Mouse (Mus musculus): Measurements from ENCODE around the gene Plekhm2. TPM values are rescaled to one million over a fixed set of nuclear protein-coding genes. Genes with fewer than 3 reads are reported as not detected.

Plekhm2 gene
- total and polyA plus RNA-seq, 3 experiments, result 12.4 to 28.2 (median 13.7) TPM

- DNase-seq (ENCODE audit: extremely low read depth), result no peak
- dilution Hi-C loops (cut with MboI; ENCODE audit: extremely low pct_ligation_motif_present, extremely low pct_unique_long_range_greater_than_20kb, low sequenced_read_pairs), result no loop called here
- H3K9me3 ChIP-seq (replicated peaks; ENCODE audit: low read length), result no peaks in the 10 kb centered on the region
- no peaks in the 10 kb centered on the region; the same call in 1 of the 2 replicates for H3K79me2 ChIP-seq (replicated peaks; ENCODE audit: control insufficient read depth, extremely low read depth, insufficient read depth, poor library complexity, severe bottlenecking)
- H3K4me3 ChIP-seq (replicated peaks in 1 of 3; ENCODE audit: low read depth in 2 of 3, low read length in 2 of 3, poor library complexity in 1 of 3), result no peak overlapping the region
- H3K27me3 ChIP-seq (replicated peaks), result no peaks in the 10 kb centered on the region
- in situ Hi-C loops (cut with MboI; ENCODE audit: low pct_ligation_motif_present, low pct_unique_long_range_greater_than_20kb, low sequenced_read_pairs), result no loop called here
- no peak overlapping the region for H3K27ac ChIP-seq (ENCODE audit: insufficient read depth, low read depth)
- H3K9ac ChIP-seq (ENCODE audit: insufficient read depth, low read depth), result no peak overlapping the region
- peaks cover 19 to 80% of the 10 kb centered on the region in 2 experiments for H3K36me3 ChIP-seq (replicated peaks in 1 of 2; ENCODE audit: control insufficient read depth in 1 of 2, insufficient read depth in 1 of 2, low read length in 1 of 2)
- H3K4me1 ChIP-seq (ENCODE audit: control insufficient read depth in 1 of 2, insufficient read depth in 2 of 2), result peaks cover 0 to 13% of the 10 kb centered on the region in 2 experiments; a peak in 1 of 4 replicates
- no peak for TF ChIP-seq SMC3 (IDR thresholded peaks at IDR 0.05; ENCODE audit: low read depth, low read length)
- no peak for TF ChIP-seq EP300 (IDR thresholded peaks at IDR 0.05; ENCODE audit: low read length)
- no peak for TF ChIP-seq RAD21 (IDR thresholded peaks at IDR 0.05; ENCODE audit: low read depth, low read length)
- no peak for TF ChIP-seq POLR2AphosphoS2 (IDR thresholded peaks at IDR 0.05; ENCODE audit: low read depth, low read length)
- no peak for TF ChIP-seq MAX (IDR thresholded peaks at IDR 0.05; ENCODE audit: low read length)
- no peak for TF ChIP-seq ZNF384 (IDR thresholded peaks at IDR 0.05; ENCODE audit: low read depth, low read length)
- TF ChIP-seq JUN (IDR thresholded peaks at IDR 0.05; ENCODE audit: insufficient read depth, low read depth, low read length), result no peak
- no peak for TF ChIP-seq CTCF (conservative IDR thresholded peaks at IDR 0.05 in 1 of 2, IDR thresholded peaks at IDR 0.05 in 1 of 2; ENCODE audit: low read depth in 2 of 2, low read length in 2 of 2)
- no peak for TF ChIP-seq E2F4 (IDR thresholded peaks at IDR 0.05; ENCODE audit: insufficient replicate concordance, low read depth, low read length)
- TF ChIP-seq MAFK (IDR thresholded peaks at IDR 0.05; ENCODE audit: insufficient replicate concordance, low read length), result no peak
- TF ChIP-seq IRF4 (IDR thresholded peaks at IDR 0.05; ENCODE audit: low read depth, low read length), result no peak
- TF ChIP-seq HCFC1 (IDR thresholded peaks at IDR 0.05; ENCODE audit: low read depth, low read length), result no peak
- TF ChIP-seq ELF1 (IDR thresholded peaks at IDR 0.05; ENCODE audit: low read depth, low read length), result no peak
- no peak overlapping the region for H3K4me2 ChIP-seq (ENCODE audit: insufficient read depth, low read depth, poor library complexity, severe bottlenecking)
Observed at GRCm38 (mm10) chr4:141645988-141646387, 18.7 kb downstream of the Plekhm2 start.

DNA sequence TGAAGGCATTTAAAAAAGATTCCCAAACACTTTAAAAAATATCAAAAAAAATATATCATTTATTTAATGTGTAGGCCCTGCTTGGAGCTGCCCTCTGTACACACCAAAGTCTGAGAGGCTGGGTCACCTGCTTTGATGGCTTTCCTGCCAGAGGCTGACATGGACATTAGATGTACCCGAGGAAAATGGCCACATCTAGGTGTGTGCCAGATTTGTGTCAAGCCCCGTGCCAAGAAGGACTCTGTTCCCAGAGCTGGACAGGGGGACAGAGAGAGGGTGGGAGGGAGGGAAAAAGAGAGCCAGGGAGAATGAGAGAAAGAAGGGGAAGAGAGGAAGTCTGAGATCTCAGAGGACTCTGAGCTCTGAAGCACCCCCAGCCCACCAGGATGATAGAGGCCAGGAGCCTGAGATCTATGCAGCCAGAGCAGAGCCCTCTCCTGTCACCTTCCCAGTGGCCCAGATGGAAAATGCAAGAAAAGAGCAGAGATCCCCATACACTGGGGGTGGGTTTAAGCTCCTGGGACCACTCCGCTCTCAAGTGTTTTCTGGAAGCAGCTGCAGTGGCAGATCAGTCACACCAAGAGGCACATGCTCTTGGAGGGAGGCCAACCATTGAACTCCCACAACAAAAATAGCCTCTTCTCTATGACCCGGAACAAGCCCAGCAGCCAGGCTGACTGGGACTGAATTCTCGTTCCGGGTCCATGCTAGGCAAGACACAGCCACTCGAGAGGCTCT, 21.4 kb downstream of the Plekhm2 start:
- Histone ChIP-seq H3K4me3 (replicated peaks in 1 of 3; ENCODE audit: low read depth in 2 of 3, low read length in 2 of 3, poor library complexity in 1 of 3) (no peak overlapping the region), H3K36me3 (replicated peaks in 1 of 2; ENCODE audit: control insufficient read depth in 1 of 2, insufficient read depth in 1 of 2, low read length in 1 of 2) (peaks cover 32 to 77% of the 10 kb centered on the region in 2 experiments), H3K4me2 (ENCODE audit: insufficient read depth, low read depth, poor library complexity, severe bottlenecking) (no peak overlapping the region), H3K9ac (ENCODE audit: insufficient read depth, low read depth) (no peak overlapping the region), H3K9me3 (replicated peaks; ENCODE audit: low read length) (no peaks in the 10 kb centered on the region), H3K79me2 (replicated peaks; ENCODE audit: control insufficient read depth, extremely low read depth, insufficient read depth, poor library complexity, severe bottlenecking) (no peaks in the 10 kb centered on the region), H3K27ac (ENCODE audit: insufficient read depth, low read depth) (no peak overlapping the region), H3K4me1 (ENCODE audit: control insufficient read depth in 1 of 2, insufficient read depth in 2 of 2) (peaks cover 0 to 9% of the 10 kb centered on the region in 2 experiments; a peak in 1 of 4 replicates), H3K27me3 (replicated peaks) (no peaks in the 10 kb centered on the region)
- no peak for DNase-seq (ENCODE audit: extremely low read depth)
- dilution Hi-C loops (cut with MboI; ENCODE audit: extremely low pct_ligation_motif_present, extremely low pct_unique_long_range_greater_than_20kb, low sequenced_read_pairs) (no loop called here), in situ Hi-C loops (cut with MboI; ENCODE audit: low pct_ligation_motif_present, low pct_unique_long_range_greater_than_20kb, low sequenced_read_pairs) (no loop called here)
- TF ChIP-seq PAX5 (IDR thresholded peaks at IDR 0.05; ENCODE audit: low read length) (no peak), MYC (IDR thresholded peaks at IDR 0.05; ENCODE audit: low read depth, low read length) (no peak), RAD21 (IDR thresholded peaks at IDR 0.05; ENCODE audit: low read depth, low read length) (no peak), TBP (conservative IDR thresholded peaks at IDR 0.05; ENCODE audit: low read depth, low read length) (no peak), ZKSCAN1 (IDR thresholded peaks at IDR 0.05; ENCODE audit: borderline replicate concordance, low read depth, low read length) (no peak), E2F4 (IDR thresholded peaks at IDR 0.05; ENCODE audit: insufficient replicate concordance, low read depth, low read length) (no peak), ELF1 (IDR thresholded peaks at IDR 0.05; ENCODE audit: low read depth, low read length) (no peak), ZC3H11A (IDR thresholded peaks at IDR 0.05; ENCODE audit: low read depth, low read length) (no peak), ETS1 (conservative IDR thresholded peaks at IDR 0.05; ENCODE audit: low read depth, low read length) (no peak), CHD2 (IDR thresholded peaks at IDR 0.05; ENCODE audit: low read length) (no peak), POLR2A (IDR thresholded peaks at IDR 0.05; ENCODE audit: low read depth, low read length) (no peak), CHD1 (IDR thresholded peaks at IDR 0.05; ENCODE audit: low read depth, low read length) (no peak), ZNF384 (IDR thresholded peaks at IDR 0.05; ENCODE audit: low read depth, low read length) (no peak), BHLHE40 (IDR thresholded peaks at IDR 0.05; ENCODE audit: low read depth, low read length) (no peak), EP300 (IDR thresholded peaks at IDR 0.05; ENCODE audit: low read length) (no peak), MXI1 (IDR thresholded peaks at IDR 0.05; ENCODE audit: low read depth, low read length) (no peak), NRF1 (IDR thresholded peaks at IDR 0.05; ENCODE audit: low read depth, low read length) (no peak), SIN3A (IDR thresholded peaks at IDR 0.05; ENCODE audit: low read length) (no peak), HCFC1 (IDR thresholded peaks at IDR 0.05; ENCODE audit: low read depth, low read length) (no peak)
